Mouse (Mus musculus) cortical plate, adult 2 months (tissue): ENCODE results near the gene Opa3.

Experiments
- CTCF ChIP-seq: fragments of 200-500 bp; IDR thresholded peaks from 2 replicates; pipeline ENCODE4 v1.5.1; 2011; ENCODE audit warnings: mild to moderate bottlenecking, control low read depth, low read length; ENCODE audit not compliant: insufficient read depth; ENCODE audit errors: extremely low read depth
- POLR2A ChIP-seq: fragments of 200-500 bp; IDR thresholded peaks from 2 replicates; pipeline ENCODE4 v1.6.1; 2011; ENCODE audit warnings: mild to moderate bottlenecking, low read length, control low read depth; ENCODE audit not compliant: insufficient read depth; ENCODE audit errors: extremely low read depth

- TF ChIP-seq POLR2A (no peak), CTCF (no peak)
Observed at GRCm38 (mm10) chr7:19211041-19211675, 17.0 kb upstream of the Opa3 start.
